Mouse (Mus musculus): ENCODE results near the gene Nasp. TPM values are rescaled to one million over a fixed set of nuclear protein-coding genes. Genes with fewer than 3 reads are reported as not detected.

Gene Nasp
- polyA plus RNA-seq, 1 experiment from 2014 or later: 87.1 TPM

- Histone ChIP-seq H3K27ac (ENCODE audit: low read length) (peak within 1 kb of the TSS; percentile 89), H3K36me3 (ENCODE audit: control insufficient read depth, insufficient read depth, low read length) (0 out of 2 replicates have a peak, but pooled peaks cover 2% of the 10 kb centered on the region), H3K4me1 (ENCODE audit: control insufficient read depth, insufficient read depth, low read length) (peaks cover 22% of the 10 kb centered on the region), H3K9ac (ENCODE audit: low read depth, low read length) (peak within 1 kb of the TSS; percentile 76), H3K9me3 (replicated peaks; ENCODE audit: control insufficient read depth, low read length, poor library complexity, severe bottlenecking) (no peaks in the 10 kb centered on the region), H3K4me2 (ENCODE audit: low read length) (peak within 1 kb of the TSS; percentile 80), H3K4me3 (ENCODE audit: low read depth, low read length) (peak within 1 kb of the TSS; percentile 54), H3K27me3 (ENCODE audit: control insufficient read depth, insufficient read depth, low read depth, low read length) (no peaks in the 10 kb centered on the region)
- ATAC-seq: no peak
- WGBS: 4% methylated on average over 23 of the region's 23 CpGs
These were observed 72.1 kb downstream of the Nasp start, which contains the start of gene Tmem69 for GRCm38 (mm10) chr4:116555413-116556300. Gene Tmem69, minus strand, starts transcription at chr4:116555936.

- H3K27ac ChIP-seq (ENCODE audit: low read length): no peak overlapping the region
- no peak overlapping the region for H3K4me3 ChIP-seq (ENCODE audit: low read depth, low read length)
- no peaks in the 10 kb centered on the region for H3K9me3 ChIP-seq (replicated peaks; ENCODE audit: control insufficient read depth, low read length, poor library complexity, severe bottlenecking)
- H3K4me2 ChIP-seq (ENCODE audit: low read length): no peak overlapping the region
- 0 out of 2 replicates have a peak, but pooled peaks cover 2% of the 10 kb centered on the region for H3K36me3 ChIP-seq (ENCODE audit: control insufficient read depth, insufficient read depth, low read length)
- ATAC-seq: no peak
- H3K4me1 ChIP-seq (ENCODE audit: control insufficient read depth, insufficient read depth, low read length): peaks cover 8% of the 10 kb centered on the region; the same call in 1 of the 2 replicates
- no peaks in the 10 kb centered on the region for H3K27me3 ChIP-seq (ENCODE audit: control insufficient read depth, insufficient read depth, low read depth, low read length)
- WGBS: 74% methylated on average over 3 of the region's 3 CpGs
- H3K9ac ChIP-seq (ENCODE audit: low read depth, low read length): no peak overlapping the region
These were observed 74.7 kb downstream of the Nasp start for GRCm38 (mm10) chr4:116553035-116553434.

Other genes with a start within 250 kb of the Nasp start
- gene Mast2, start 163.8 kb downstream of the Nasp start, polyA plus RNA-seq (2015; fragmentation: Nextera tagmentation; extraction: Ambion mirVana): 47.2 and 52.4 TPM in 2 replicates
- 13.6 and 14.7 TPM in 2 replicates for gene Ipp, start 120.4 kb downstream of the Nasp start, polyA plus RNA-seq (2015; fragmentation: Nextera tagmentation; extraction: Ambion mirVana)
- 20.1 and 26.2 TPM in 2 replicates for gene Tmem69, start 72.0 kb downstream of the Nasp start, polyA plus RNA-seq (2015; fragmentation: Nextera tagmentation; extraction: Ambion mirVana)
- 16.3 and 17.6 TPM in 2 replicates for gene Gpbp1l1, start 70.3 kb downstream of the Nasp start, polyA plus RNA-seq (2015; fragmentation: Nextera tagmentation; extraction: Ambion mirVana)
- gene Ccdc17, start 31.3 kb downstream of the Nasp start, polyA plus RNA-seq (2015; fragmentation: Nextera tagmentation; extraction: Ambion mirVana): 5.9 and 6.0 TPM in 2 replicates
- gene Akr1a1, start 23.7 kb upstream of the Nasp start, polyA plus RNA-seq (2015; fragmentation: Nextera tagmentation; extraction: Ambion mirVana): 661 and 697 TPM in 2 replicates
- 410 and 427 TPM in 2 replicates for gene Prdx1, start 57.6 kb upstream of the Nasp start, polyA plus RNA-seq (2015; fragmentation: Nextera tagmentation; extraction: Ambion mirVana)
- gene Mmachc, start 80.5 kb upstream of the Nasp start, polyA plus RNA-seq (2015; fragmentation: Nextera tagmentation; extraction: Ambion mirVana): 20.9 and 21.6 TPM in 2 replicates
- 10.1 and 10.7 TPM in 2 replicates for gene Ccdc163, start 80.6 kb upstream of the Nasp start, polyA plus RNA-seq (2015; fragmentation: Nextera tagmentation; extraction: Ambion mirVana)
- 2.0 and 2.7 TPM in 2 replicates for gene Tesk2, start 93.0 kb upstream of the Nasp start, polyA plus RNA-seq (2015; fragmentation: Nextera tagmentation; extraction: Ambion mirVana)
- 32.5 and 34.5 TPM in 2 replicates for gene Toe1, start 179.7 kb upstream of the Nasp start, polyA plus RNA-seq (2015; fragmentation: Nextera tagmentation; extraction: Ambion mirVana)
- 7.2 and 7.6 TPM in 2 replicates for gene Mutyh, start 179.8 kb upstream of the Nasp start, polyA plus RNA-seq (2015; fragmentation: Nextera tagmentation; extraction: Ambion mirVana)
- 0.59 and 0.82 TPM in 2 replicates for gene Hpdl, start 193.8 kb upstream of the Nasp start, polyA plus RNA-seq (2015; fragmentation: Nextera tagmentation; extraction: Ambion mirVana)
- 4.2 and 5.1 TPM in 2 replicates for gene Zswim5, start 249.4 kb upstream of the Nasp start, polyA plus RNA-seq (2015; fragmentation: Nextera tagmentation; extraction: Ambion mirVana)

Data from midbrain, embryonic 16.5 days (tissue).